ENCODE assay signal across 21 mouse cellular contexts in genomic region chr1:89590994-89591393, GRCm38 (mm10).
DNase-seq lines count a peak whose midpoint lies in the region; ATAC-seq and TF ChIP-seq lines count a peak whose summit lies in the region.
"Had no signal": no experiment of that assay in that cellular context is flagged by ENCODE, and none has a peak within 500 bp of the region (broad histone marks: within the 10 kb centered on the region; RNA-seq: fewer than 3 reads in every experiment).

No protein-coding gene starts in this region.

- no peak overlapping the region for H3K4me2 ChIP-seq in forebrain, embryonic 16.5 days (ENCODE audit: low read length)
- no peak overlapping the region for H3K4me2 ChIP-seq in heart, embryonic 15.5 days
- H3K4me2 ChIP-seq: embryonic facial prominence, embryonic 15.5 days; hindbrain, embryonic 14.5 days; intestine, embryonic 15.5 days had no signal

- no peak for DNase-seq in forebrain, embryonic 10.5 days (ENCODE audit: extremely low spot score, low spot score)
- DNase-seq in heart, postnatal 36 days = no peak
- peak; percentile 86 for DNase-seq in brain, adult 2 months (ENCODE audit: low read depth, low spot score)
- peak; percentile 53 for DNase-seq in brain, embryonic 14.5 days (ENCODE audit: low read depth)
- DNase-seq: adrenal gland, adult 2 months; adrenal gland, postnatal 25 days; cerebellum, adult 11 months; cerebellum, postnatal 10 days; embryo, embryonic 11 days; gastrocnemius, adult 2 months; gastrocnemius, postnatal 25 days; heart, postnatal 14 days; kidney, adult 18-20 months had no signal

- no peaks in the 10 kb centered on the region for H3K27me3 ChIP-seq in forebrain, embryonic 16.5 days (replicated peaks; ENCODE audit: control insufficient read depth, insufficient read depth, low read length)
- H3K27me3 ChIP-seq in forebrain, embryonic 10.5 days (ENCODE audit: poor library complexity, severe bottlenecking) = no peaks in the 10 kb centered on the region
- no peaks in the 10 kb centered on the region for H3K27me3 ChIP-seq in heart, embryonic 15.5 days
- H3K27me3 ChIP-seq: embryonic facial prominence, embryonic 15.5 days; intestine, embryonic 15.5 days had no signal

- no peak for TF ChIP-seq CTCF in brain, embryonic 14.5 days (IDR thresholded peaks at IDR 0.05; ENCODE audit: borderline replicate concordance, extremely low read depth, insufficient read depth, insufficient read length)

- peak overlapping the region; percentile 5; the same call in 1 of the 2 replicates for H3K27ac ChIP-seq in forebrain, embryonic 16.5 days (ENCODE audit: low read length)
- no peak overlapping the region for H3K27ac ChIP-seq in forebrain, embryonic 10.5 days
- peak overlapping the region; percentile 58 for H3K27ac ChIP-seq in heart, embryonic 15.5 days
- H3K27ac ChIP-seq: embryonic facial prominence, embryonic 15.5 days; gastrocnemius, adult 2 months; heart, embryonic 10.5 days; hindbrain, embryonic 10.5 days; hindbrain, embryonic 14.5 days; intestine, embryonic 15.5 days had no signal

- TF ChIP-seq POLR2A in brain, embryonic 14.5 days (IDR thresholded peaks at IDR 0.05; ENCODE audit: borderline replicate concordance, extremely low read depth, insufficient read depth, insufficient read length, poor library complexity, severe bottlenecking) = no peak

- H3K36me3 ChIP-seq in forebrain, embryonic 16.5 days (ENCODE audit: control insufficient read depth, insufficient read depth) = peaks cover 3% of the 10 kb centered on the region; the same call in 1 of the 2 replicates
- H3K36me3 ChIP-seq in forebrain, embryonic 10.5 days (replicated peaks) = peaks cover 35% of the 10 kb centered on the region
- H3K36me3 ChIP-seq in heart, embryonic 15.5 days = no peaks in the 10 kb centered on the region
- H3K36me3 ChIP-seq: intestine, embryonic 15.5 days had no signal

- H3K4me1 ChIP-seq in forebrain, embryonic 16.5 days (replicated peaks; ENCODE audit: control insufficient read depth, insufficient read depth, low read length) = no peaks in the 10 kb centered on the region
- peaks cover 30% of the 10 kb centered on the region for H3K4me1 ChIP-seq in forebrain, embryonic 10.5 days
- peaks cover 49% of the 10 kb centered on the region for H3K4me1 ChIP-seq in heart, embryonic 15.5 days (replicated peaks)
- H3K4me1 ChIP-seq: intestine, embryonic 15.5 days had no signal

- H3K9ac ChIP-seq in forebrain, embryonic 16.5 days (replicated peaks; ENCODE audit: low read depth, low read length) = no peak overlapping the region
- H3K9ac ChIP-seq in heart, embryonic 15.5 days = no peak overlapping the region
- H3K9ac ChIP-seq: embryonic facial prominence, embryonic 15.5 days; hindbrain, embryonic 14.5 days; intestine, embryonic 15.5 days had no signal

- no peak for ATAC-seq in forebrain, embryonic 16.5 days
- ATAC-seq in heart, embryonic 15.5 days (replicated peaks; ENCODE audit: insufficient number of reproducible peaks, insufficient read depth, low FRiP score, low read depth) = no peak
- ATAC-seq: intestine, embryonic 15.5 days had no signal

- H3K4me3 ChIP-seq in forebrain, embryonic 16.5 days (replicated peaks; ENCODE audit: low read length) = no peak overlapping the region
- H3K4me3 ChIP-seq in forebrain, embryonic 10.5 days = no peak overlapping the region
- no peak overlapping the region for H3K4me3 ChIP-seq in heart, embryonic 15.5 days
- H3K4me3 ChIP-seq: embryonic facial prominence, embryonic 15.5 days; erythroblast, embryonic 14.5 days; gastrocnemius, adult 2 months; heart, embryonic 10.5 days; hindbrain, embryonic 10.5 days; intestine, embryonic 15.5 days had no signal

- 65% methylated on average over 7 of the region's 7 CpGs for WGBS in forebrain, embryonic 16.5 days
- 96% methylated on average over 7 of the region's 7 CpGs for WGBS in forebrain, embryonic 10.5 days
- WGBS in heart, embryonic 15.5 days = 78% methylated on average over 7 of the region's 7 CpGs

- intact Hi-C loops in heart, postnatal 36 days (cut with DNase I) = no loop called here

- H3K9me3 ChIP-seq in forebrain, embryonic 16.5 days (ENCODE audit: control insufficient read depth, low read length) = no peaks in the 10 kb centered on the region; the same call in 1 of the 2 replicates
- peaks cover 14% of the 10 kb centered on the region for H3K9me3 ChIP-seq in forebrain, embryonic 10.5 days
- no peaks in the 10 kb centered on the region for H3K9me3 ChIP-seq in heart, embryonic 15.5 days (replicated peaks)
- H3K9me3 ChIP-seq: embryonic facial prominence, embryonic 15.5 days; heart, embryonic 10.5 days; intestine, embryonic 15.5 days had no signal

Comparison
In these comparisons a context has a peak if more than half of its experiments do, and no peak if none do; other contexts are left out.
1. DNase-seq: peak in brain, adult 2 months (single experiment) and brain, embryonic 14.5 days (single experiment); none in forebrain, embryonic 10.5 days (single experiment) and heart, postnatal 36 days (0 of 2).